Mouse (Mus musculus) stomach, embryonic 14.5 days (tissue): ENCODE data around the gene Rcn3. TPM values are rescaled to one million over a fixed set of nuclear protein-coding genes. Genes with fewer than 3 reads are reported as not detected.
"Not testable (repeated sequence)": the region's sequence is repeated elsewhere in the genome, so short reads cannot be mapped to it uniquely, and the experiment has no call there.

Experiments used
- ATAC-seq: fragments of 200-750 bp; cut with Nextera tagmentation; 2 replicates; pipeline ENCODE4 v1.8.0; 2017; ENCODE audit warnings: low read depth, moderate TSS enrichment; ENCODE audit not compliant: insufficient number of reproducible peaks, insufficient read depth, low FRiP score
- H3K27ac ChIP-seq: fragments of 300-500 bp; sonication (generic); 2 replicates; pipeline ENCODE4 v1.5.1; 2014; ENCODE audit warnings: mild to moderate bottlenecking, low read length, moderate library complexity, mixed read lengths
- H3K27me3 ChIP-seq: fragments of 300-500 bp; sonication (generic); 2 replicates; pipeline ENCODE4 v1.6.1; 2014; ENCODE audit warnings: low read length, control low read depth, mixed read lengths; ENCODE audit not compliant: control insufficient read depth, insufficient read depth
- H3K36me3 ChIP-seq: fragments of 300-500 bp; sonication (generic); 2 replicates; pipeline ENCODE4 v1.6.1; 2014; ENCODE audit warnings: mild to moderate bottlenecking, control low read depth, low read length, moderate library complexity, mixed read lengths; ENCODE audit not compliant: control insufficient read depth, insufficient read depth
- H3K4me1 ChIP-seq: fragments of 300-500 bp; sonication (generic); 2 replicates; pipeline ENCODE4 v1.6.1; 2014; ENCODE audit warnings: low read length, control low read depth, mixed read lengths; ENCODE audit not compliant: control insufficient read depth, insufficient read depth
- H3K4me2 ChIP-seq: fragments of 300-500 bp; sonication (generic); replicated peaks from 2 replicates; pipeline ENCODE4 v1.6.1; 2014; ENCODE audit warnings: low read depth, low read length, control low read depth
- H3K4me3 ChIP-seq: fragments of 300-500 bp; sonication (generic); 2 replicates; pipeline ENCODE4 v1.5.1; 2014; ENCODE audit warnings: low read depth, low read length, control low read depth
- H3K9ac ChIP-seq: fragments of 300-500 bp; sonication (generic); replicated peaks from 2 replicates; pipeline ENCODE4 v1.6.1; 2014; ENCODE audit warnings: low read depth, mild to moderate bottlenecking, control low read depth, low read length, moderate library complexity, mixed read lengths
- H3K9me3 ChIP-seq: fragments of 300-500 bp; sonication (generic); 2 replicates; pipeline ENCODE4 v1.6.1; 2016; ENCODE audit warnings: low read depth, low read length, control low read depth; ENCODE audit not compliant: control insufficient read depth
- WGBS: fragments of 180-500 bp; shearing (Covaris S2); extraction: QIAGEN DNeasy Blood & Tissue Kit; methylation state at CpG from one replicate; pipeline ENCODE4 v1.1.7; 2014; 5-methylcytosine and 5-hydroxymethylcytosine counted together
- polyA plus RNA-seq: library from polyadenylated mRNA; unstranded; fragments of >200 nt; fragmentation: Nextera tagmentation; extraction: Ambion mirVana; gene quantifications from 2 replicates; pipeline ENCODE4 v1.2.1, GENCODE M21; 2014

Rcn3 gene
- polyA plus RNA-seq, 1 experiment from 2014 or later = 418 TPM

- Histone ChIP-seq H3K27ac (peak overlapping the region; percentile 87; the same call in 1 of the 2 replicates), H3K9me3 (no peaks in the 10 kb centered on the region), H3K36me3 (peaks cover 46% of the 10 kb centered on the region), H3K4me1 (peaks cover 31% of the 10 kb centered on the region), H3K27me3 (no peaks in the 10 kb centered on the region), H3K4me2 (peak overlapping the region; percentile 87), H3K9ac (peak overlapping the region; percentile 99), H3K4me3 (peak overlapping the region; percentile 93)
- ATAC-seq = no peak
- 70% methylated on average over 17 of the region's 17 CpGs for WGBS
Measured at GRCm38 (mm10) chr7:45126147-45126843, 34.3 kb upstream of the Rcn3 start.

GRCm38 (mm10) chr7:45125649-45126048 is 33.6 kb upstream of the Rcn3 start:
- H3K27me3 ChIP-seq, ATAC-seq, H3K4me2 ChIP-seq, H3K9me3 ChIP-seq, H3K9ac ChIP-seq, H3K27ac ChIP-seq, H3K4me3 ChIP-seq: not testable (repeated sequence)
- Histone ChIP-seq H3K36me3 (peaks cover 52% of the 10 kb centered on the region), H3K4me1 (peaks cover 31% of the 10 kb centered on the region)
- 71% methylated on average over 5 of the region's 5 CpGs for WGBS

- peak overlapping the region; percentile 25; the same call in 1 of the 2 replicates for H3K4me2 ChIP-seq
- no peaks in the 10 kb centered on the region for H3K27me3 ChIP-seq
- H3K4me3 ChIP-seq = no peak overlapping the region; the same call in 1 of the 2 replicates
- WGBS = 17% methylated on average over 7 of the region's 7 CpGs
- no peak for ATAC-seq
- H3K36me3 ChIP-seq = peaks cover 57% of the 10 kb centered on the region
- peak overlapping the region; percentile 79; the same call in 1 of the 2 replicates for H3K27ac ChIP-seq
- peaks cover 31% of the 10 kb centered on the region for H3K4me1 ChIP-seq
- H3K9ac ChIP-seq = no peak overlapping the region
- no peaks in the 10 kb centered on the region for H3K9me3 ChIP-seq
Measured at GRCm38 (mm10) chr7:45125144-45125600, 33.2 kb upstream of the Rcn3 start.

- H3K27ac ChIP-seq = peak within 1 kb of the TSS; percentile 90
- H3K4me3 ChIP-seq = peak within 1 kb of the TSS; percentile 99
- no peaks in the 10 kb centered on the region for H3K9me3 ChIP-seq
- H3K27me3 ChIP-seq = no peaks in the 10 kb centered on the region
- under 1% methylated on average over 59 of the region's 59 CpGs for WGBS
- H3K4me2 ChIP-seq = peak within 1 kb of the TSS; percentile 84
- H3K4me1 ChIP-seq = peaks cover 28% of the 10 kb centered on the region
- peak within 1 kb of the TSS; percentile 100 for H3K9ac ChIP-seq
- ATAC-seq = peak; percentile 87
- H3K36me3 ChIP-seq = peaks cover 64% of the 10 kb centered on the region
Measured at GRCm38 (mm10) chr7:45124224-45125143, 32.5 kb upstream of the Rcn3 start, which contains the start of gene Rps11. Gene Rps11, minus strand, starts transcription at chr7:45124439.

GRCm38 (mm10) chr7:45123186-45123570 is 31.2 kb upstream of the Rcn3 start:
- peak overlapping the region; percentile 84 for H3K4me2 ChIP-seq
- WGBS = 13% methylated on average over 12 of the region's 12 CpGs
- H3K4me1 ChIP-seq = peaks cover 26% of the 10 kb centered on the region
- no peaks in the 10 kb centered on the region for H3K27me3 ChIP-seq
- no peak for ATAC-seq
- H3K9me3 ChIP-seq = no peaks in the 10 kb centered on the region
- peak overlapping the region; percentile 90; the same call in 1 of the 2 replicates for H3K27ac ChIP-seq
- peak overlapping the region; percentile 99 for H3K4me3 ChIP-seq
- peak overlapping the region; percentile 100 for H3K9ac ChIP-seq
- H3K36me3 ChIP-seq = peaks cover 68% of the 10 kb centered on the region

- Histone ChIP-seq H3K4me3 (peak overlapping the region; percentile 99), H3K36me3 (peaks cover 68% of the 10 kb centered on the region), H3K27ac (no peak overlapping the region), H3K9ac (peak overlapping the region; percentile 100), H3K27me3 (no peaks in the 10 kb centered on the region), H3K4me2 (peak overlapping the region; percentile 84), H3K4me1 (peaks cover 26% of the 10 kb centered on the region), H3K9me3 (no peaks in the 10 kb centered on the region)
- 81% methylated on average over 15 of the region's 15 CpGs for WGBS
- no peak for ATAC-seq
Measured at GRCm38 (mm10) chr7:45122561-45123185, 30.7 kb upstream of the Rcn3 start.

- Histone ChIP-seq H3K4me1 (peaks cover 20% of the 10 kb centered on the region), H3K27me3 (no peaks in the 10 kb centered on the region), H3K9ac (no peak overlapping the region), H3K4me3 (no peak overlapping the region), H3K27ac (peak overlapping the region; percentile 33; the same call in 1 of the 2 replicates), H3K4me2 (no peak overlapping the region), H3K9me3 (no peaks in the 10 kb centered on the region), H3K36me3 (peaks cover 64% of the 10 kb centered on the region)
- ATAC-seq = no peak
Measured at GRCm38 (mm10) chr7:45121966-45122365, 29.9 kb upstream of the Rcn3 start.

DNA sequence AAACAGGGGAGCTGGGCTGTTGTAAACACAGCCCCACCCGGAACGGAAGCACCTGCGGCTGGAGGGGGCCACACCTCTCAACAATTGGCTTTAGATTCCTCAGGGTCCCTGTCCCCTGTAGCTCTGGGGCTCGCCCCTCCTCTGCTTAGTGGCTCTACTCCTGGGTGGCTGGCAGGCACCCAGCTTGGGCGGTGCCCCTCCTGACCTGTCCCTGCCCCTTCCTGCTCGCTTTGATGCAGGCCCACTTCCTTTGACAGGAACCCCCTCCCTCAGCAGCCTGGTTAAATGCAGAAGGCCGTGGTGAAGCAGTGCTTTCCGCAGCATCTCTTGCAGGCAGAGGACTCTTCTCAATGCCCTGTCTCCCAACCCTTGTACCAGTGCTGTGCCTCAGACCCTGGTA is 29.4 kb upstream of the Rcn3 start:
- H3K36me3 ChIP-seq = peaks cover 58% of the 10 kb centered on the region

More for the DNA sequence above, 29.4 kb upstream of the Rcn3 start:
- H3K27ac ChIP-seq = no peak overlapping the region; the same call in 1 of the 2 replicates
- H3K9me3 ChIP-seq = no peaks in the 10 kb centered on the region
- no peak overlapping the region for H3K4me3 ChIP-seq
- H3K4me2 ChIP-seq = no peak overlapping the region
- no peak for ATAC-seq
- no peak overlapping the region for H3K9ac ChIP-seq
- WGBS = 49% methylated on average over 8 of the region's 8 CpGs
- H3K4me1 ChIP-seq = peaks cover 15% of the 10 kb centered on the region
- no peaks in the 10 kb centered on the region for H3K27me3 ChIP-seq
